Mouse (Mus musculus): ENCODE results near the gene Zbtb37. TPM values are rescaled to one million over a fixed set of nuclear protein-coding genes. Genes with fewer than 3 reads are reported as not detected.
"Not testable (repeated sequence)": the region's sequence is repeated elsewhere in the genome, so short reads cannot be mapped to it uniquely, and the experiment has no call there.

Gene Zbtb37
- polyA plus RNA-seq, 1 experiment from 2014 or later: 9.0 TPM

DNA sequence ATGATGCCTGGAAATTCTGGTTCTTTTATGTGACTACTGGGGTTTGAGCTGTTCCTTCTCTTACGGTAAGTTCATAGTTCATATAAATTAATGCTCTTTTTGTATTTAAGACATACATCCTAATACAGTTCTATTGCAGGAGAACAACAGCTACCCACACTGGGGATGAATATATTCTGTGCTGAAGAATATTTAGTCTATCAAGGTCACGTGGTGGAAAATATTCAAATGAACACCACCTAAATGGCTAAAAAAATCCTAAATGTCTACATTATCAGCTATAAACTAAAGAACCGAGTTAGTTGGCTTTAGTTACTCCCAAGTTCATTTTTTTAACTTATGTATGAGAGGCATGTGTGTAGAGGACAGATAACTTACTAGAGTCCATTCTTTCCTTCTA lies 4.6 kb downstream of the Zbtb37 start:
- H3K36me3 ChIP-seq: peaks cover 27% of the 10 kb centered on the region
- H3K4me2 ChIP-seq: no peak overlapping the region
- H3K4me1 ChIP-seq: peaks cover 15% of the 10 kb centered on the region
- H3K9me3 ChIP-seq: no peaks in the 10 kb centered on the region
- whole genome bisulfite sequencing: 93% methylated on average over 3 of the region's 3 CpGs
- no peak overlapping the region for H3K4me3 ChIP-seq
- H3K9ac ChIP-seq: no peak overlapping the region
- no peak for ATAC-seq (ENCODE audit: borderline replicate concordance, extremely low read depth, low FRiP score, low TSS enrichment)
- H3K27ac ChIP-seq: no peak overlapping the region
- H3K27me3 ChIP-seq: no peaks in the 10 kb centered on the region

DNA sequence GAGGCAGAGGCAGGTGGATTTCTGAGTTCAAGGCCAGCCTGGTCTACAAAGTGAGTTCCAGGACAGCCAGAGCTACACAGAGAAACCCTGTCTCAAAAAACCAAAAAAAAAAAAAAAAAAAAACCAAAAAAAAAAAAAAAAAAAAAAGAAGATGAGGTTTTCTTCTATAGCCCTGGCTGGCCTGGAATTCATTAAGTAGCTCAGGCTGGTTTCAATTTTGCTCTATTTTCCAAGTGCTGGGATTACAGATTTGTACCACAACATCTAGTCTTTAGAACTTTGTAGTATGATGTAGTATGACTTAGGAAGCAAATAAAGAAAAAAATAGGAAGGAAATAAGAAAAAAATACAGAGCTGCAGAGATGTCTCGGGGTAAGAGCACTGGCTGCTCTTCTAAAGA lies 6.2 kb downstream of the Zbtb37 start:
- H3K4me2 ChIP-seq; H3K4me1 ChIP-seq; H3K9me3 ChIP-seq; H3K9ac ChIP-seq; H3K27ac ChIP-seq; H3K4me3 ChIP-seq; ATAC-seq (ENCODE audit: borderline replicate concordance, extremely low read depth, low FRiP score, low TSS enrichment); H3K27me3 ChIP-seq: not testable (repeated sequence)
- H3K36me3 ChIP-seq: peaks cover 33% of the 10 kb centered on the region
- 88% methylated on average over 1 of the region's 1 CpGs for WGBS

DNA sequence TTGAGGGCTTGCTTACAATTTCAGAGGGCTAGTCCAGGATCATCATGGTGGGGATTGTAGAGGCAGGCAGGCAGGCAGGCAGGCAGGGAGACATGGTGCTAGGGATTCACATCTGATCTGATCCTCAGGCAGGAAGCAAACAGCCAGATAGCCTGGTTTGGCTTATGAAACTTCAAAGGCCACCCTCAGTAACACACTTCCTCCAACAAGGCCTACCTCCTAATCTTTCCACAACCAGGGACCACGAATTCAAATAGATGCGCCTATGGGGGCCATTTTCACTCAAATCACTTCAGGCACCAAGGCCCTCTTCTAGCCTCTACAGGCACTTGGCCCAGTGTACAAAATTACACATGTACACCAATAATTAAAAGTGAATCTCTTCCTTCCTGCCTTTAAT lies 7.5 kb downstream of the Zbtb37 start:
- Histone ChIP-seq H3K4me3 (no peak overlapping the region), H3K9ac (no peak overlapping the region), H3K9me3 (no peaks in the 10 kb centered on the region), H3K4me2 (no peak overlapping the region), H3K4me1 (peaks cover 3% of the 10 kb centered on the region; the same call in 1 of the 2 replicates), H3K27me3 (no peaks in the 10 kb centered on the region), H3K27ac (no peak overlapping the region), H3K36me3 (peaks cover 33% of the 10 kb centered on the region)
- ATAC-seq (ENCODE audit: borderline replicate concordance, extremely low read depth, low FRiP score, low TSS enrichment): no peak
- WGBS: 64% methylated on average over 2 of the region's 2 CpGs

DNA sequence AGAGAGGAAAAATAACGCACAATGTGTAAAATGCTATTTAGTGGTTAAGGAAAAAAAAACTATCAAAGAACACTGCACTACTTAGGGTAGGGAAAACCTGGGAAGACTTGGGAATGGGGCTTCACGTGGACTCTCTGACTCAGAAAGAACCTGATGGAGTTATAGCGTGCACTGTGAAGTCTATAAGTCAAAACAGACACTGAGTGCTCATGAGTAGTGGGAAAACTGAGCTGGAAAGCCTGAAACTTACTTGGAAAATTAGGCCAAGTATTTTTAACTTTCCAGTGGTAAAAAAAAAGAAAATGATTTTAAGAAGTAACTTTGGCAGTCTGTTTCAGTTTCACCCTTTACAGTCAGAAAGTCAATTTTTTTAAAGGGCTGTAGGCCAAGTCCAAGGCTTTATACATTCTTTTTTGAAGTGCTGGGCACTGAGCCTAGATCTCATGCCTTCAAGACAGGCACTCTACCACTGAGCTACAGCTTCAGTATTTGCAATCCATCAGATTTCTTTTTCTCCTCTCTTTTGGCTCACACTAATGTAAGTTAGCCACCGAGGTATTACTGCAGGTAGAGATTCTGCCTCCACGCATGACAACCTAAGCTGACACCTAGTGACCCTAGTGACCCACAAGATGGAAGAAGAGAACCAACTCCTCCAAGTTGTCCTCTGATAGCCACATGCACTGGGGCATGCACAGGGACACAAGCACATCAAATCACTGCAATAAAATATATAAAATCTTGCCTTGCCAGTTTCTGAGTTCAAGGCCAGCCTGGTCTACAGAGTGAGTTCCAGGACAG lies 9.0 kb downstream of the Zbtb37 start:
- peak; percentile 69 for ATAC-seq (ENCODE audit: borderline replicate concordance, extremely low read depth, low FRiP score, low TSS enrichment)
- WGBS: 64% methylated on average over 5 of the region's 5 CpGs
- Histone ChIP-seq H3K4me3 (no peak overlapping the region), H3K27me3 (no peaks in the 10 kb centered on the region), H3K4me2 (no peak overlapping the region), H3K4me1 (peaks cover 3% of the 10 kb centered on the region; the same call in 1 of the 2 replicates), H3K9me3 (no peaks in the 10 kb centered on the region), H3K36me3 (peaks cover 21% of the 10 kb centered on the region), H3K9ac (no peak overlapping the region), H3K27ac (peak overlapping the region; percentile 64)

DNA sequence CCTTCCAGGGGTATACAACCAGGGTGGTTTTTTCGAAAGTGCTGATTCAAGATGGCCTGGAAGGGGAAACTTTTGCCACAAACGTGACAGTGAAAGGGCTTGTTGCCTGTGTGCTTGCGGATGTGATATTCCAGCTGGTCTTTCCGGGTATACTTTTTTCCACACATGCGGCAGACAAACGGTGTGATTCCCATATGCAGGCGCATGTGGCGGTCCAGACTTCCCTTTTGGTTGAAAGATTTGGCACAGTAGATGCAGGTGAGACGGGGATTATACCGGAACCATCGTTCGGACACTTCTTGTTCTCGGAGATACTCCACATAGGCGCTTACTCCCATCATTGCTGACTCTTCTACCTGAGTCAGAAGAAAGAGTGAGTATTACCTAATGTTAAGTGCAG lies 14.6 kb downstream of the Zbtb37 start:
- Histone ChIP-seq H3K4me3 (no peak overlapping the region), H3K9me3 (no peaks in the 10 kb centered on the region), H3K4me2 (no peak overlapping the region), H3K9ac (no peak overlapping the region), H3K27ac (no peak overlapping the region), H3K36me3 (peaks cover 22% of the 10 kb centered on the region), H3K27me3 (no peaks in the 10 kb centered on the region), H3K4me1 (no peaks in the 10 kb centered on the region)
- ATAC-seq (ENCODE audit: borderline replicate concordance, extremely low read depth, low FRiP score, low TSS enrichment): no peak
- 92% methylated on average over 14 of the region's 14 CpGs for WGBS

DNA sequence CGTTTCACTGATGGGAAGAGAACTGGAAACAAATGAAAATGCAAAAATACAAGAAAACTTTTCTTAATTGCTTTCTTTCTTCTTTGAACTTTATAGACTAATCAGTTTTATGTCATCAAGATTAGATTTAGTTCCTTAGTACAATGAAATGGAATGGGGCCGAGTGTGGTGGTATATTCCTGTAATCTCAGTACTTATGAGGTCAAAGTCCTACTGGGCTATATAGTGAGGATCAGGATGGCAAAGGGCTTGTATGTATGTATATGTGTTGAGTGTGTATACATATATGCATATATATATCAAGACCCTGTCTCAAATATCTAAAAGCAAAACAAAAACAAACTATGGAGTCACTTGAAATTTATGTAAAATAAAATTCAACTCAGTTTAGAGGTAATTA lies 18.3 kb downstream of the Zbtb37 start:
- no peak for ATAC-seq (ENCODE audit: borderline replicate concordance, extremely low read depth, low FRiP score, low TSS enrichment)
- H3K9me3 ChIP-seq: no peaks in the 10 kb centered on the region
- peaks cover 25% of the 10 kb centered on the region for H3K36me3 ChIP-seq
- H3K27ac ChIP-seq: no peak overlapping the region
- 83% methylated on average over 2 of the region's 2 CpGs for WGBS
- H3K9ac ChIP-seq: no peak overlapping the region
- H3K27me3 ChIP-seq: no peaks in the 10 kb centered on the region
- no peaks in the 10 kb centered on the region for H3K4me1 ChIP-seq
- H3K4me3 ChIP-seq: no peak overlapping the region
- no peak overlapping the region for H3K4me2 ChIP-seq

DNA sequence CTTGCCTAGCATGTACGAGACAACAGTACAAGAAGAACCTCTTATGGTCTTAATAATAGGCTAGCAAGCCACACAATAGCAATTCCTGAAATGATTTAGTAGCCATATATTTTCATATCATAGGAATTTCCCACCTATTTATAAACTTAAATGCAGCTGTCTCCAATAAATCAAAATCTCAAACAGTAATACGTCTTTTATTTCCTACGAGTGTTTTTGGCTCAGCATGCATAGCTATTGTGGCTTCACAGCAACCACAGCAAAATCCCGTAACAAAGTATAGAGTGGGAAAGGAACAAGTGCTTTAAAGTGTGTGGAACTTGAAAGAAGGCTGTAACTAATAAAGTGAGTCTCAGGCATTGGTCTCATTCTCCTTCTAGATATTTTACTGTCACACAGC lies 24.2 kb downstream of the Zbtb37 start:
- 79% methylated on average over 4 of the region's 4 CpGs for WGBS
- Histone ChIP-seq H3K27ac (no peak overlapping the region), H3K4me3 (no peak overlapping the region), H3K4me1 (no peaks in the 10 kb centered on the region; the same call in 1 of the 2 replicates), H3K27me3 (no peaks in the 10 kb centered on the region), H3K9me3 (no peaks in the 10 kb centered on the region), H3K4me2 (no peak overlapping the region), H3K36me3 (peaks cover 16% of the 10 kb centered on the region), H3K9ac (no peak overlapping the region)
- no peak for ATAC-seq (ENCODE audit: borderline replicate concordance, extremely low read depth, low FRiP score, low TSS enrichment)

DNA sequence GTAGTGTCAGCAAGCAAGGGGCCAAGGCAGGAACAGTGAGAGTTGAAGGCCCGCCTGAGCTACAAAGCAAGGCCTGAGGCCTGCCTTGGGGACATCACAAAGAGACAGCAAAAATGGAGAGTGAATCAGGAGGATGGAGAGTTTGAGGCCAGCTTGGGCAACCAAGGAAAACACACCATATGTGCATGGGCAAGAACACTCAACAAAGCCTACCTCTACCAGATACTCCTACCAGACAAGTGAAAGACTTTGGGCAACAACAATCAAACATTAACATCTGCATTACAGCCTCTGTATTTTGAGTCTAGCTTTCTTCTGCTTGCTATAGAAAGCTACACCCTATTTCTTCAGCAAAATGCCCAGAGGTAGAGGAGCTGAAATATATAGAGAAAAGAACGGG lies 26.6 kb downstream of the Zbtb37 start:
- Histone ChIP-seq H3K27ac (no peak overlapping the region), H3K9me3 (no peaks in the 10 kb centered on the region), H3K36me3 (peaks cover 12% of the 10 kb centered on the region), H3K4me1 (no peaks in the 10 kb centered on the region; the same call in 1 of the 2 replicates), H3K4me3 (no peak overlapping the region), H3K27me3 (no peaks in the 10 kb centered on the region), H3K4me2 (no peak overlapping the region), H3K9ac (no peak overlapping the region)
- 97% methylated on average over 2 of the region's 2 CpGs for WGBS
- no peak for ATAC-seq (ENCODE audit: borderline replicate concordance, extremely low read depth, low FRiP score, low TSS enrichment)

DNA sequence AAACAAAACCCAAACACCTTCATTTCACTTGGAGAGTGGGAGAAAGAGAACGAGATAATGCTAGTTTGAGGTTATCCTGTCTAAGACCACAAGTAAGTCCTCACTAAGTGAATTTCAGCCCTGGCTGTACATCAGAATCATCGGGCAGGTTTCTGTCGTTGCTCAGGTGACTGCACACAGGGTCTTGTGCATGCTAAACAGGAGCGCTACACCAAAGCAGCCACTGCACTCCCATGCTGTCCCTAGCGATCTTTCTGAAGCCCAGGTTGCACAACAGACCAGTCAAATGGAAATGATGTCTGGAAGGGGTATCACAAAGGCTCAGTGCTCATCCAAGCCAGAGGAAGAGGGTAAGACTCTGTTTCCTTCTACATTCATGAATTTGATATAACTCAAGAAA lies 28.2 kb downstream of the Zbtb37 start:
- Histone ChIP-seq H3K4me1 (no peaks in the 10 kb centered on the region; the same call in 1 of the 2 replicates), H3K27me3 (no peaks in the 10 kb centered on the region), H3K4me2 (no peak overlapping the region), H3K9ac (no peak overlapping the region), H3K36me3 (peaks cover 8% of the 10 kb centered on the region; the same call in 1 of the 2 replicates), H3K9me3 (no peaks in the 10 kb centered on the region), H3K4me3 (no peak overlapping the region), H3K27ac (no peak overlapping the region)
- ATAC-seq (ENCODE audit: borderline replicate concordance, extremely low read depth, low FRiP score, low TSS enrichment): no peak
- 83% methylated on average over 5 of the region's 5 CpGs for WGBS

DNA sequence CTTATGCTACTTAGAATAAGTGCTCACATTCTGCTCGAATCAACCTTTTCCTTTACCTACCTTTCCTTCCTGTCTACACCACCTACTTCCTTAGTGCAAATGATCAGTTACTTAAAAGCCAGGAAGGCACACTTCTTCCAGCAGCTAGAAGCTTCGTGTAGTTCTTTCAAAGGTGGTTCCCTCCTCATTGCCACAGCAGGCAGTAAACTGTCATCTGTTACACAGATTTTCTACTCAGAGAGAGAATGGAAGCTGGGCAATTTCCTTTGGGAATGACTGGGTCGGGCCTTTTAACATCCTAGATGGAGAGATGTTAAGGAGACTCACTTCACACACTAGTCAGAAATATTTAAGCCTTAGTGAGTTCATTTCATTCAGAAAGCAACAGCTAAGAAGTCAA lies 29.1 kb downstream of the Zbtb37 start:
- no peaks in the 10 kb centered on the region; the same call in 1 of the 2 replicates for H3K4me1 ChIP-seq
- ATAC-seq (ENCODE audit: borderline replicate concordance, extremely low read depth, low FRiP score, low TSS enrichment): no peak
- WGBS: 55% methylated on average over 3 of the region's 3 CpGs

DNA sequence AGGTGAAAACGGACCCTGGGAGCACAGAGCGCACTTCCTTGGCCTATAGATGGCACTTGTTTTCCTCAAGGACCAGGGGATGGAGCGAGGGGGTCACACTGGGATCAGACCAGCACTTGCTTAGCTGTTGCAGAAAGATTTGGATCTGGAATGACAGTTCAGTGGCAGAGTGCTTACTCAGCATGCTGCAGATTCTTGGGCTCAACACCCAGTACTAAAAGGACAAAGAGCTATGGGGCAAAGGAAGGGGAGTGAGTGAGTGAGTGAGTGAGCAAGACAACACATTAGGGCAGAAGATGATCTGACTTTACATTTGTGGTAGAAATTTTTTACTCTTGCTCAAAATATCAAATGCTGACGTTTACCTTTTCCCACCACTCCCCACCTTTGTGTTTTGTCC lies 29.7 kb downstream of the Zbtb37 start:
- no peak overlapping the region for H3K27ac ChIP-seq
- H3K4me3 ChIP-seq: no peak overlapping the region
- no peaks in the 10 kb centered on the region; the same call in 1 of the 2 replicates for H3K4me1 ChIP-seq
- H3K9ac ChIP-seq: no peak overlapping the region
- no peaks in the 10 kb centered on the region for H3K27me3 ChIP-seq
- H3K36me3 ChIP-seq: peaks cover 5% of the 10 kb centered on the region; the same call in 1 of the 2 replicates
- no peak overlapping the region for H3K4me2 ChIP-seq
- H3K9me3 ChIP-seq: no peaks in the 10 kb centered on the region
- no peak for ATAC-seq (ENCODE audit: borderline replicate concordance, extremely low read depth, low FRiP score, low TSS enrichment)
- 61% methylated on average over 4 of the region's 4 CpGs for WGBS

More for the DNA sequence above, 29.1 kb downstream of the Zbtb37 start:
- no peaks in the 10 kb centered on the region for H3K27me3 ChIP-seq
- H3K27ac ChIP-seq: no peak overlapping the region
- peaks cover 5% of the 10 kb centered on the region; the same call in 1 of the 2 replicates for H3K36me3 ChIP-seq
- H3K4me3 ChIP-seq: no peak overlapping the region
- no peak overlapping the region for H3K4me2 ChIP-seq
- H3K9ac ChIP-seq: no peak overlapping the region
- no peaks in the 10 kb centered on the region for H3K9me3 ChIP-seq

DNA sequence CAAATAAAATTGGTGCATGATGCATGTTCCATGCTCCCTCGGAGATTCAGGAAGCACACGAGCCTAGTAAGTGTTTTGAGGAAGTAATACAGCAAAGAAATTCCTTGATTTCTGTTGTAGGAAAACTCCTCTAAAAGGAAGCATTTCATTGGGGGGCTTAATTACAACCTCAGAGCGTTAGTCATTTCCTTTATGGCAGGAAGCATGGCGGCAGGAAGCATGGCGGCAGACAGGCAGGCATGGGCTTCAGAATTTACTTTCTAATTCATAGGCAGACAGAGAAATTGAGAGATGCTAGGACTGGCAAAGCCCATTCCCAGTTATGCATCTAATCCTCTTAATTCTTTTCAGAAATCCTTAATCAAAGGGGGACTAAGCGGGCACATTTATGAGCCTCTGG lies 40.8 kb downstream of the Zbtb37 start:
- H3K4me1 ChIP-seq: no peaks in the 10 kb centered on the region
- no peaks in the 10 kb centered on the region for H3K27me3 ChIP-seq
- H3K9ac ChIP-seq: no peak overlapping the region
- 80% methylated on average over 6 of the region's 6 CpGs for WGBS
- no peaks in the 10 kb centered on the region for H3K36me3 ChIP-seq
- H3K4me3 ChIP-seq: no peak overlapping the region
- no peak overlapping the region for H3K27ac ChIP-seq
- H3K9me3 ChIP-seq: no peaks in the 10 kb centered on the region
- H3K4me2 ChIP-seq: no peak overlapping the region
- ATAC-seq (ENCODE audit: borderline replicate concordance, extremely low read depth, low FRiP score, low TSS enrichment): no peak

All from lung, embryonic 15.5 days (tissue).